Mouse (Mus musculus): ENCODE measurements around the gene 1810043G02Rik. TPM values are rescaled to one million over a fixed set of nuclear protein-coding genes. Genes with fewer than 3 reads are reported as not detected.

The 1810043G02Rik gene
- polyA plus RNA-seq, 1 experiment: 14.6 TPM

GRCm38 (mm10) chr10:77974323-77974722 is 4.0 kb upstream of the 1810043G02Rik start:
- Histone ChIP-seq H3K27me3 (ENCODE audit: control insufficient read depth, insufficient read depth, insufficient read length) (peaks cover 15% of the 10 kb centered on the region), H3K79me2 (ENCODE audit: control insufficient read depth, insufficient read depth) (peaks cover 4% of the 10 kb centered on the region), H3ac (ENCODE audit: control insufficient read depth, insufficient read length, low read depth) (no peak overlapping the region), H3K36me3 (ENCODE audit: control insufficient read depth, insufficient read depth) (no peaks in the 10 kb centered on the region), H3K79me3 (ENCODE audit: low read depth) (no peaks in the 10 kb centered on the region), H3K4me3 (ENCODE audit: insufficient read depth, poor library complexity, severe bottlenecking) (no peak overlapping the region)
- TF ChIP-seq FOSL1 (IDR thresholded peaks at IDR 0.05; ENCODE audit: insufficient read depth, low read length, poor library complexity, severe bottlenecking): no peak
- TF ChIP-seq USF1 (IDR thresholded peaks at IDR 0.05; ENCODE audit: low read depth): no peak
- no peak for TF ChIP-seq MYOD1 (IDR thresholded peaks at IDR 0.05; ENCODE audit: control insufficient read depth, insufficient read length, low read depth)
- no peak for TF ChIP-seq CEBPB (IDR thresholded peaks at IDR 0.05; ENCODE audit: low read depth)
- no peak for TF ChIP-seq MAX (IDR thresholded peaks at IDR 0.05)
- TF ChIP-seq MYOG (IDR thresholded peaks at IDR 0.05; ENCODE audit: control insufficient read depth, extremely low read depth, insufficient read length): no peak
- no peak for TF ChIP-seq CTCF (IDR thresholded peaks at IDR 0.05; ENCODE audit: control insufficient read depth, insufficient read depth, insufficient read length)

GRCm38 (mm10) chr10:77974811-77975210 is 3.5 kb upstream of the 1810043G02Rik start:
- no peaks in the 10 kb centered on the region for H3K79me3 ChIP-seq (ENCODE audit: low read depth)
- H3K4me3 ChIP-seq (ENCODE audit: insufficient read depth, poor library complexity, severe bottlenecking): no peak overlapping the region
- no peaks in the 10 kb centered on the region for H3K36me3 ChIP-seq (ENCODE audit: control insufficient read depth, insufficient read depth)
- TF ChIP-seq CEBPB (IDR thresholded peaks at IDR 0.05; ENCODE audit: low read depth) (no peak), MAX (IDR thresholded peaks at IDR 0.05) (no peak), MYOD1 (IDR thresholded peaks at IDR 0.05; ENCODE audit: control insufficient read depth, insufficient read length, low read depth) (no peak), FOSL1 (IDR thresholded peaks at IDR 0.05; ENCODE audit: insufficient read depth, low read length, poor library complexity, severe bottlenecking) (no peak), USF1 (IDR thresholded peaks at IDR 0.05; ENCODE audit: low read depth) (no peak), MYOG (IDR thresholded peaks at IDR 0.05; ENCODE audit: control insufficient read depth, extremely low read depth, insufficient read length) (no peak), CTCF (IDR thresholded peaks at IDR 0.05; ENCODE audit: control insufficient read depth, insufficient read depth, insufficient read length) (no peak)
- H3K27me3 ChIP-seq (ENCODE audit: control insufficient read depth, insufficient read depth, insufficient read length): peaks cover 10% of the 10 kb centered on the region
- no peak overlapping the region for H3ac ChIP-seq (ENCODE audit: control insufficient read depth, insufficient read length, low read depth)
- H3K79me2 ChIP-seq (ENCODE audit: control insufficient read depth, insufficient read depth): peaks cover 5% of the 10 kb centered on the region

GRCm38 (mm10) chr10:77975653-77976052 is 2.7 kb upstream of the 1810043G02Rik start:
- peaks cover 2% of the 10 kb centered on the region for H3K27me3 ChIP-seq (ENCODE audit: control insufficient read depth, insufficient read depth, insufficient read length)
- H3K79me2 ChIP-seq (ENCODE audit: control insufficient read depth, insufficient read depth): peaks cover 5% of the 10 kb centered on the region
- H3K4me3 ChIP-seq (ENCODE audit: insufficient read depth, poor library complexity, severe bottlenecking): no peak overlapping the region
- no peaks in the 10 kb centered on the region for H3K36me3 ChIP-seq (ENCODE audit: control insufficient read depth, insufficient read depth)
- TF ChIP-seq MYOD1 (IDR thresholded peaks at IDR 0.05; ENCODE audit: control insufficient read depth, insufficient read length, low read depth) (no peak), MYOG (IDR thresholded peaks at IDR 0.05; ENCODE audit: control insufficient read depth, extremely low read depth, insufficient read length) (no peak), USF1 (IDR thresholded peaks at IDR 0.05; ENCODE audit: low read depth) (no peak), FOSL1 (IDR thresholded peaks at IDR 0.05; ENCODE audit: insufficient read depth, low read length, poor library complexity, severe bottlenecking) (no peak), MAX (IDR thresholded peaks at IDR 0.05) (no peak), CTCF (IDR thresholded peaks at IDR 0.05; ENCODE audit: control insufficient read depth, insufficient read depth, insufficient read length) (no peak), CEBPB (IDR thresholded peaks at IDR 0.05; ENCODE audit: low read depth) (no peak)
- no peak overlapping the region for H3ac ChIP-seq (ENCODE audit: control insufficient read depth, insufficient read length, low read depth)
- H3K79me3 ChIP-seq (ENCODE audit: low read depth): no peaks in the 10 kb centered on the region

GRCm38 (mm10) chr10:77976458-77977150 is 1.7 kb upstream of the 1810043G02Rik start:
- no peaks in the 10 kb centered on the region for H3K79me3 ChIP-seq (ENCODE audit: low read depth)
- TF ChIP-seq MYOD1 (IDR thresholded peaks at IDR 0.05; ENCODE audit: control insufficient read depth, insufficient read length, low read depth): no peak
- no peak for TF ChIP-seq FOSL1 (IDR thresholded peaks at IDR 0.05; ENCODE audit: insufficient read depth, low read length, poor library complexity, severe bottlenecking)
- TF ChIP-seq CTCF (IDR thresholded peaks at IDR 0.05; ENCODE audit: control insufficient read depth, insufficient read depth, insufficient read length): no peak
- no peak for TF ChIP-seq MAX (IDR thresholded peaks at IDR 0.05)
- no peak for TF ChIP-seq USF1 (IDR thresholded peaks at IDR 0.05; ENCODE audit: low read depth)
- TF ChIP-seq MYOG (IDR thresholded peaks at IDR 0.05; ENCODE audit: control insufficient read depth, extremely low read depth, insufficient read length): no peak
- no peak for TF ChIP-seq CEBPB (IDR thresholded peaks at IDR 0.05; ENCODE audit: low read depth)

DNA sequence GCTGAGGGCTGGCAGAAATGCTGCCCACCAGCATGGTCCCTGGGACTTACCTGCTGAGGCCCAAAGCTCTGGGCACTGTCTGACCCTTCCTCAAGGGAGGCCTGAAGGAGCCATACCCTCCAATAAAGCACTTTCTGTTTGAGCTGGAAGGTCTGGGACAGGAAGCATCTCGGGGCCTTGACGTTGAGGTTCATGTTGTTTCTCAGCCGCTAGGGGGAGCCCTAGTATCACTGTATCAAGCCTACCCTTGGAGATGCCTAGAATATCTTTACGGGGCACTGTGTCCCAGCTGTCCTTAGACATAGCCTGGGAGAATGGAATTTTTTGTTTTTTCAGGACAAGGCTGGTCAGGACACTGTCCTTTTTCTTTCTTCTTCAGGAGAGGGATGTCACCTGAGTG is 6.3 kb downstream of the 1810043G02Rik start:
- no peaks in the 10 kb centered on the region for H3K79me3 ChIP-seq (ENCODE audit: low read depth)
- H3ac ChIP-seq (ENCODE audit: control insufficient read depth, insufficient read length, low read depth): no peak overlapping the region
- TF ChIP-seq FOSL1 (IDR thresholded peaks at IDR 0.05; ENCODE audit: insufficient read depth, low read length, poor library complexity, severe bottlenecking) (no peak), CTCF (IDR thresholded peaks at IDR 0.05; ENCODE audit: control insufficient read depth, insufficient read depth, insufficient read length) (peak; percentile 54)
- H3K36me3 ChIP-seq (ENCODE audit: control insufficient read depth, insufficient read depth): peaks cover 16% of the 10 kb centered on the region
- no peak overlapping the region for H3K4me3 ChIP-seq (ENCODE audit: insufficient read depth, poor library complexity, severe bottlenecking)
- no peaks in the 10 kb centered on the region for H3K27me3 ChIP-seq (ENCODE audit: control insufficient read depth, insufficient read depth, insufficient read length)
- H3K79me2 ChIP-seq (ENCODE audit: control insufficient read depth, insufficient read depth): no peaks in the 10 kb centered on the region

More at GRCm38 (mm10) chr10:77976458-77977150, 1.7 kb upstream of the 1810043G02Rik start:
- no peaks in the 10 kb centered on the region for H3K27me3 ChIP-seq (ENCODE audit: control insufficient read depth, insufficient read depth, insufficient read length)
- no peaks in the 10 kb centered on the region for H3K36me3 ChIP-seq (ENCODE audit: control insufficient read depth, insufficient read depth)
- peaks cover 5% of the 10 kb centered on the region for H3K79me2 ChIP-seq (ENCODE audit: control insufficient read depth, insufficient read depth)
- H3K4me3 ChIP-seq (ENCODE audit: insufficient read depth, poor library complexity, severe bottlenecking): no peak overlapping the region
- no peak overlapping the region for H3ac ChIP-seq (ENCODE audit: control insufficient read depth, insufficient read length, low read depth)
